Mouse (Mus musculus) embryo, embryonic 11 days (tissue): Measurements from ENCODE around the gene Plch2.

Experiments used
- DNase-seq: peaks from one replicate; pipeline ENCODE4 v3.0.0-alpha.2; 2015

Gene Plch2

DNA sequence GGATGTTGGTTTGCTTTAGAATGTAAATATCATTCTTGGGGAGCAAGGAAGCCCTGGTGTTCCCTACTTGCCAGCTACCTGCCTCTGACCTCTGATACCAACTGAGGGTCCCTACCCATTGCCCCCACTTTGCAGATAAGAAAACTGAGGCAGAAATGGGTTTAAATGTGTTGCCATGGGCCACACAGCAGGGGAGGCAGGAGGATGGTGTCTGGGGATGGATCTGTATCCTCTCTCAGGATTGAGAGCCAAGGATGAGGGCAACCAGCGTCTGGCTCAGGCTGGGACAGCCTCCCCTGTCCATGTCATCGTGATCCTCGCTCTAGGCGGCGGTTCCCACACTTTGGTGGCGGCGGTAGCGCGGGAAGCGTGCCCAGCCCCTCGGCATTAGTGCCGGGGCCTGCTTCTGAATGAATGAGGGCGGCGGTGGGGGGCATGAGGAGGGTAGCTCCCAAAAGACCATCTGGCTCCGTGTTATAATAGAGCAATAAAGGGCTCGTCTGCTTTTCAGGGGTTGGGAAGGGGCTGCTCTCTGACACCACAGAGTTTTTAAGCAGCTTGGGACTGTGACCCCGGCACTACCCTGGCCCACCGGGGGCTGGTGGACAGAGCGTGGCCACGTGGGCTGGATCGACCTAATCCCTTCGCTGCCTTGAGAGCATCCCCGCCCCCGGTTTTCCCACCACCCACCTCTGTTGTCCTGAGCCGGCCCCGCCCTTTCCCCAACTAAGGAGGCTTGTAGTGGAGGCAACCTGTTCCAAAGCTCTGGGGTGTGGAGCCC lies 103.9 kb downstream of the Plch2 start:
- peak; percentile 85 for DNase-seq

DNA sequence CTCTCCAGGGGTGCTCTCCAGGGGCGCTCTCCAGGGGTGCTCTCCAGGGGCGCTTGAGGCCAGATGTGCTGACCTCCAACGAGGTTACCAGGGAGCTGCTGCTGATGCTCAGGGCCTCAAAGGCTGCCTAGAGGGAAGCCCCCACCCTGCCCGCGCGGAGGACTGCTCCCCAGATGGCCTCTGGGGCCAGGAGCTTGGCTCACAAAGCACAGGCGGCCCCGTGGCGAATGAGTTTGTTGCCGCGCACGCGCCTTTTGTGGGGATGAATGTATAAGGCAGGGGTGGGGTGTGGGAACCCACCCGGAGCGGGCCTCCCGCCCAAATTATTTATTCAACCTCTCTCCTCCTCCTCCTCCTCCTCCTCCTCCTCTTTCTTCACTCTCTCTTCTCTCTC lies 107.0 kb downstream of the Plch2 start:
- DNase-seq, result peak; percentile 87

DNA sequence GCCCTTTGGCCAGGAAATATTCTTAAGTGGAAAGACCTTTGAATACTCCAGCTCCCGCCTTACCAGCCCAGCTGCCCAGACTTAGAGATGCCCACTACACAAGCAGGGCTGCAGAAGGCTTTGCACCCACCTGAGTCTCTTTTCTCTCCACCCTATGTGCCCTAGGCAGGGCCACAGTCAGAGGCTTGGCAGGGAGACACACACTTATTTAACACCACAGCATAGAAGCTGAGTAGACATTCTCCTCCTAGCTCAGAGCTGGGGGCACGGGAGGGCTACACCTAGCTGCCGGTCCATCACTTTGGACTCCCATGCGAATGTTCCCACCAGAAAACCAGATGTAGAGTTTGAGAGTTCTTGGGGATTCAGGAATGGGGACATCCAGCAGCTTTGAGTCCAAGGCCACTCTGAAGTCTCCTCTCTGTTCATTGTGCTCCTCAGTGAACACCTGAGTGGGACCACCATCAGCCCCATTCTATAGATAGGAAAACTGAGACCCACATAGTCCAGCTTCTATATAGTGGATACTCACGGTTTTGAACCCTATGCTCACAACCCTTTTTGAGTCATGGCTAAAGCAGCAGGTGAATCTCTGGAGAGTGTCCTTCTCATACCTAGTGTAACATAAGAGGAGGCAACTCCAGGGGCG lies 107.5 kb downstream of the Plch2 start:
- no peak for DNase-seq

DNA sequence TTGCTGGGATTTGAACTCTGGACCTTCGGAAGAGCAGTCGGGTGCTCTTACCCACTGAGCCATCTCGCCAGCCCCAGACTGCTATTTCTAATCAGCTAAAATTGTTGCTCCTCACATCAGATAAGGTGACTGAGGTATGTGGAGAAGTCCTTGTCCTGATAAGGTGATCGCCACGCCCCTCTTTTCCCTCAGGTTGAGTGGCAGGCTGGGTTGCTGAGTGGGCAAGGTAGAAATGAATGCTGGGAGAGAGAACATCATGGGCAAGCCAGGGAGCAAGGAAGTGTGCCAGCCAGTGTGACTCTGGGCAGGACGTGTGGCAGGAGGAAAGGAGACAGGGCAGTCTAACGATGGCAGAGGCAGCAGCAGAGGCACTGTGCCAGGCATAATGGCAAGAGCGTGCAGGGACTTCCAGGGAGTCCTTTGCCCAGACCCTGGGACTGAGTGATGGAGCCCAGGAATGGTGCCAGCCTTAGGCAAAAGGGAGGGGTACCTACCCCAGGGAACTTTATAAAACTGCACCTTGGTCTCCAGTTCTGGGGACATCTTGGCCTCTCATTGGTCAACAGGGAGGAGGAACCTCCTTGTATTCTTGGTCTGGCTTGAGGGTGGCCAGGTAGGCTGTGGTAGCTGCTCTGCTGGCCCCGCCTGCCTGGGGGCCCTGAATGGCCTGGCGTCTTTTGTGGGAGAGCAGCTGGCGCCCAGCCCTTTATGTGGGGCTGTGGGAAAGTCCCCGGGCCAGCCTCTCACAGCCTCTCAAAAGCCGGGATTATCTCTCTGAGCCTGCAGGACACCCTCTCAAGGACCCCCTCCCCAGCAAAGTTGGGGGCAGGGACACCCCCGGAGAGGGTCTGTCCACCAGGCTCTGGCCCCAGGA lies 108.3 kb downstream of the Plch2 start:
- peak; percentile 58 for DNase-seq

DNA sequence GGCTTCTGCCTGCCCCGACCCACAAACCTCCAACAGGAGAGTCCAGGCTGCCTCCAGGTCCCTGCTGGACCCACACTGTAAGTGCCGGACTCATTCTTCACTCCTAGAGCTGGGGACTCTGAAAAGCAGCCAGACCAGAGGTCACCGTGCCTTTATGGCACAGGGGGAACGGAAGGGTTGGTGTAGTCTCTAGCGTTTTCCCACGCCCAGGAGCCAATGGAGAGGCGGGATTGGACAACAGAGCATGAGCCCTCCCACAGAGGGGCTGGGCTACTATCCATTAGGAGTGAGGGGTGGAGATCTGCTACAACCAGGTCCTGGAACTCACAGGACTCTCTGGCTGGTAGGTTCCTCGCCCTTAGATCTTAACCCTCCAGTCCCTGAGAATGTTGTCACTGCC lies 110.3 kb downstream of the Plch2 start:
- DNase-seq, result peak; percentile 92

DNA sequence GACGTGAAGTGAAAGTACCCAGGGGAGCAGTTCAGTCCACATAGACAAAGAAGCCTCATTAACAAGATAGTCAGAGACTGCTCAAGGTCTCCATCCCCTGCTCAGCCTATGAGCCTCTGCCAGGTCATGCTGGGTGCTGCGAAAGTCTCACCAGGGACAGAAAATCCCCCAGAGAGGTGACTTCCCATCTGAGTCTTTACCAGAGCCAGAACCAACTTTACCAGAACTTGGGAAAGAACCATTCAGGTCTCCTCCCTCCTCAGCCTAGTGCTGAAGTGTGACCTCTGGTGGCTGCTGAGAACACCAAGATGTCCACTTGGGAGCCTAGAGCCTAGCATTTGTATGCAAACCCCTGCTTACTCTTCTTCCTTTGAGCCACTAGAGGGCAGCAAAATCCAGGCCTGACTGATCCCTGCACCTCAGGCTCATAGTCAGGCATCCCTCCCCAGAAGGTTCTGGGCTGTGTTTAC lies 112.4 kb downstream of the Plch2 start:
- DNase-seq, result peak; percentile 91

DNA sequence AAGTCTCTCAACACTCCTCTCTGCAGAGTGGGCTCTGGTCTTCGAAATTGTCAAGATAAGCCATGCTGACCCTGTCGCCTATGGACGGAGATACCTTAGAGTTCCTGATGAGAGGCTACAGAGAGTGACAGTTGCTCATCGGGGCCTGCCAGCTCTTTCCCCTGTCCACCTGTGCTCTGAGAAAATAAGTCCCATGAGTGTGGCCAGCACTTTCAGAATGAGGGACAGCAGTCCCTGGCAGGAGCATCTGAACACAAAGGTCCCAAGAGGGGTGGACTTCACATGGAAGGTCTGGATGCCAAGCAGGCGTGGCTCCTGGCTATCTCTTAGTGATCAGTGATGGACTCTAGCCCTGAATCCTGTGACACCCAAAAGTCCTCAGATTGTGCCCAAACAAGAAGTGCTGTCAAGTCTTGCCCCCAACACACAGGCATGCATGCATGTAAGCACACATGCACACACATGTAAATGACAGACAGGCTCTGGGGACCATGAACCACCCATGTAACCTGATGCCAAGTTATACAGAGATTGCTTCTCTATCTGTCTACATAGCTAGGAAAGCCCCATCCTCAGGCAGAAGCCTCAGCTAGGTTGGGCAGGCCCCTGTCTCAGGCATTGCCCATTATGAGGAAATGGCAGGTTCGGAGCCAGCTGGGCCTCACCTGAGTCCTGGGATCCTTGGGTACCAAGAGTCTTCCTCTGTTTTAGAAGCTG lies 113.1 kb downstream of the Plch2 start:
- DNase-seq, result no peak

DNA sequence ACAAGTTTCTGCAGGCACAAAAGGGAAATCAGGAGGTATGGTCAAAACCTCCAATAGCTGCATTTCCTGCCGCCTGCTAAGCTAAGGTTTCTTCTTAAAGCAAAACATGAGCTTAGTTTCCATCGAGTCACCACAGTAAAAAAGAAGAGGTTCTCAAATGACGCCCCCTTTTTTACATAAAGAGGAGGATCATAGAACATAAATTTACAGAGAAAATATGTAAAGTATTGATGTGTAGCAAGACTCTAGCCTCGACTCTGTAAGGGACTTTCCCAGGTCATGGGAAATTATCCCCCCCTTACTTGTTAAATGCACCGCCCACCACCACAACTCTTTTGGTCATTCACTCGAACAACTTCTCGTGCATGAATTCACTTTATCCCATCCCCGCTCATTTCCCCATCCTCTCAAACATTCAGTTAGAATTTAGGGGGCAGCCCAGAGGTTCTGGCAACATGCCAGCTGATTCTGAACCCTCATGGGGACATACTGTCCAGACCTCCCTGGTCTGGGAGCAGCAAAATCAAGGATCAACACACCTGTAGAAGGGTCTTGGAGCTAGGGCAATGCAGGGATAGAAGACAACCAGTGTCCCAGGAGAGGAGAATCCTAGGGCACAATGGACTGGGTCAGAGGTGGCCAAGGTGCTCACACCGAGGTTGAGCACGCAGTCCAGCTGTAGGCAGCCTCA lies 113.8 kb downstream of the Plch2 start:
- DNase-seq, result no peak

DNA sequence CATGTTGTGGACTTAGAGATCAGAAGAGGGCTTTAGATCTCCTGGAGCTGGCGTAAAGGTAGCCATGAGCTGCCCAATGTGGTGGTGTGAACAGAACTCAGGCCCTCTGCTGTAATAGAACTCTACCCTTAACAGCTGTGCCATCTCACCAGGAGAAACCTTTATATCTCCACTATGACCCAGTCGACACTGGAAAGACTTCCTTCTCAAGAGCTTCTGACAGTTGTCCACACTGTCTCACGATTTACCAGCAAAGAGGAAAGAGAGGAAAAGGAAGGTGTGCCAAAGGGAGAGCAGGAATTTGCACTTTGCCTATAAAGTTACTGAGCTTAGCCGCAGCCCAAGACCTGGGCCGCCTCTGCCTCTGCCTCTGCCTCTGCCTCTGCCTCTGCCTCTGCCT lies 114.8 kb downstream of the Plch2 start:
- DNase-seq, result no peak

DNA sequence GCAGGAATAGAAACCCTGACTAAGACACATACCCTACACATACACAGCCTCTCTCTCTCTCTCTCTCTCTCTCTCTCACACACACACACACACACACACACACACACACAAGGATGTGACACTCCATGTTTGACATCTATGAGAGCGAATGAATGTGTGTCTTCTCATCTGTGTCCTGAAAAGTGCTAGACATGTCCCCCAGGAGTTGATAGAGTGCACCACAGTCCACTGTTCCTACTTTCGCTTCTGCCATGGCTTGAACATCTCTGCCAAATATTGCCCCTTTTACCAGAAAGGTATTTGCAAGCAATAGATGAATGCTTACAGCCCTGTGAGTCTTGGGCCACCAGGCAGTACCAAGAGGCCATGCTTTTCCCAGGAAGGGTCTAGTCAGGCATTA lies 116.4 kb downstream of the Plch2 start:
- DNase-seq, result no peak

DNA sequence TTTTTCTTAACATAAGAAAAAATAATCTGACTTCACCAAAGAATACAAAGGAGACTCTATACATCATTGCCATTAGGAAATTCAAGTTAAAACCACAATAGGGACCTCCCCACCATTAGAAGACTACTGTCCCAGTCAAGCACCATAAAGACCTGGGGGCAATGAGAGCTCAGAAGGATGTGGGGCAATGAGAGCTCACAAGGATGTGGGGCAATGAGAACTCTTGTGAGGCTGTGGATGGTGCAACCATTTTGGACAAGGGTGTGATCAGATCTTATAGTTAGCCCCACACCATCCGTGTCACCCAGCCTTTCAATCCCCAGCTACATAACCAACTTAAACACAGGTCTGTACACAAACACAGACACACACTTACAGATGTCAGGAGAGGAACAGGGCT lies 118.8 kb downstream of the Plch2 start:
- DNase-seq, result no peak

DNA sequence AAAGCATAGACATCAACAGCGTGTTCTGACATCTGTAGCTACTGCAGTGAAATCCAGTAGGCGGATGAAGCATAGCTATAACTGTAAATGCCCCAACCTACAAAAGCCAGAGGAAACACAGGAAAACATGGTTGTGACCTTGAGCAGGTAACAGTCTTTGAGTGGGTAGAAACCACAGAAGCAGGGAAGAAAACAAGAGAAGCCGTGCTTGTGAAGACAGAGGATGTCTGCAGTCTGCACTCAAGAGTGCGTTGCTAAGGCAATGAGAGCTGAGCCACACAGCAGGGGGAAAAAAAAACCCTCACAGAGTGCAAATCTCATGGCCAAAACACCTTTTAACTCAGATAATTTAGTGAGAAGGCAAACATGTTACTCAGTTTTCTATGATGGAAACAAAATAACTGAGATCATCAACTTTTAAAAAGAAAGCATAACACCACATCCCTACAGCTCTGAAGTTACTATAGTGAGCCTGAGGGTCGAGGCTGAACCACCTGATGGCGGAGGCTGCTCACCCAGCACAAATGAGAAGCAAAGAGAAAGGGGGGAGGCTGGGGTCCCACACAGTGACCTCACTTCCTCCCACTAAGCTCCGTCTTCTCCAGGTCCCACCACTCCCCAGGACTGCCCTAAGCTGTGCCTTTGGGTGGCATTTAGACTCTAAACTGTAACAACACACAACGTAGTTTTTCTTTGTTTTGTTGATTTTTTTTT lies 119.9 kb downstream of the Plch2 start:
- DNase-seq, result no peak

DNA sequence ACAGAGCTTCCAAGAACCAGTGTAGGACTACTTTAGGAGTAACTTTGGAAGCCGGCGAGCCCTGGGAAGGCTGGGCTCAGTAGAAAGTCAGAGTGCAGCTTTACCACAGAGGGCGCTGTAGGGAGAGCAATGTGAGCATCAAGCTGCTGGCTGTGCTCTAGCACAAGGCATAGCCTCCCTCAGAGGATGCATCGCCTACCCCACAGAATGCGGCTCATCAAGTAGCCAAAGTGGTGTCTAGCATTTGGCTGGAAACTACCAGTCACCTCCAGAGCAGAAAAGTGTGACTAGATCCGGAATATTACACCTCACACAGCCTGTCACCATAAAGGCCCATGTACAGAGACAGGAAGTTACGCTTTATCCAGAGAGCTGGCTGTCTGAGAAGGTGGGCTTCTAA lies 120.8 kb downstream of the Plch2 start:
- no peak for DNase-seq

DNA sequence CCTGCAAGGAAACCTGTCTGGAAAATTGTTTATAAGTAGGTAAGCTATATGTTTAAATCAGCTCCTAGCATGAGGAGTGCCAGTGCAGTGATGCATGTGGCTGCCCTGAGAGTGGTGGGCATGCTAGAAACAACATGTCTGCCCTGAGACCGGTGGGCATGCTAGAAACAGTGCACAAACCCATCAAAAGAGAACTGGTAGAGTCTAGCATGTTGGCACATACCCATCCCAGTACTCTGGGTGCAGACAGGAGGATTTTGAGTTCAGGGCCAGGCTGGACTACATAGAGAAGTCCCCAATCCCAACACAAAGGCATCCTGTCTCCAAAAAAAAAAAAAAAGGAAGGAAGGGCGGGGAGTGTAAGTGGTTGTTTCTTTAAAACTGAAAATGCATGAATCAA lies 121.8 kb downstream of the Plch2 start:
- no peak for DNase-seq

DNA sequence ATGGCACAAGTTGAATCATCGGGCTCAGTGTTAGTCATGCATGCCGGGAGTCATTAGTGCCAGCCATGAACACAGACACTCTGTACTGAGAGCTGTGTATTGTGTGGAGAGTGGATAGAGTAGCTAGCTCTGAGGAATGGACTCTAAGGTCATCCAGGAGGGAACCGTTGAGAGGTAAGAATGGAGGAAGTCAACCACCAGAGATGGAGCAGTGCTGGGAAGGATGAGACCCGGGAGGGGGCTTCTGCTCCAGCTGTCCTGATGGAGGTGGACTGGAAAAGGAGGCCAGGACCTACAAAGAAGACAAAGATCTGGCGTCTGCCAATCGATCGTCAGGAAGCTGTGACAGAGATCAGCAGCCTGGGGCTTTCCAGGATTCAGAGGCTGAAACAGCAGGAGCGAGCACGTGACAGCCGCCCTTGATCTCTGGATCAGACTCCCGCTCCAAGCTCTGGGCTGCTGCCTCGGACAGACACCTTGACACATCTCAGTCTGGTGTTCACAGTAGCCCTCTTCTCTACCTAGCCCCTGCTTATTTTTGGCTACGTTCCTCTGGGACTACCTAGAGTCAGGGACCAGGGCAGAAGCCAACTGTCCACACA lies 123.2 kb downstream of the Plch2 start:
- no peak for DNase-seq
